Mouse (Mus musculus): Measurements from ENCODE around the gene Vmn2r63. TPM values are rescaled to one million over a fixed set of nuclear protein-coding genes. Genes with fewer than 3 reads are reported as not detected.
"Not testable (repeated sequence)": the region's sequence is repeated elsewhere in the genome, so short reads cannot be mapped to it uniquely, and the experiment has no call there.

Gene Vmn2r63
- polyA plus RNA-seq (2012; fragmentation: generic; extraction: Trizol) = under 0.01 TPM
- long read RNA-seq, experiment 1 = 0 reads
- long read RNA-seq, experiment 2 = 0 reads

- not testable (repeated sequence) for H3K79me3 ChIP-seq (ENCODE audit: low read depth); H3K79me2 ChIP-seq (ENCODE audit: control insufficient read depth, insufficient read depth); H3K36me3 ChIP-seq (ENCODE audit: control insufficient read depth, insufficient read depth); H3K4me3 ChIP-seq (ENCODE audit: insufficient read depth, poor library complexity, severe bottlenecking); H3K27me3 ChIP-seq (ENCODE audit: control insufficient read depth, insufficient read depth, insufficient read length); H3ac ChIP-seq (ENCODE audit: control insufficient read depth, insufficient read length, low read depth)
Observed at GRCm38 (mm10) chr7:42933722-42934121, at the start of gene Vmn2r63. Gene Vmn2r63, minus strand, starts transcription at chr7:42933822.

- no peak overlapping the region for H3K4me3 ChIP-seq (ENCODE audit: insufficient read depth, poor library complexity, severe bottlenecking)
- no peak for TF ChIP-seq MYOD1 (IDR thresholded peaks at IDR 0.05; ENCODE audit: control insufficient read depth, insufficient read length, low read depth)
- TF ChIP-seq MAX (IDR thresholded peaks at IDR 0.05) = no peak
- TF ChIP-seq CTCF (IDR thresholded peaks at IDR 0.05; ENCODE audit: control insufficient read depth, insufficient read depth, insufficient read length) = no peak
- H3K79me2 ChIP-seq (ENCODE audit: control insufficient read depth, insufficient read depth) = no peaks in the 10 kb centered on the region
- H3K36me3 ChIP-seq (ENCODE audit: control insufficient read depth, insufficient read depth) = no peaks in the 10 kb centered on the region
- no peaks in the 10 kb centered on the region for H3K79me3 ChIP-seq (ENCODE audit: low read depth)
- no peaks in the 10 kb centered on the region for H3K27me3 ChIP-seq (ENCODE audit: control insufficient read depth, insufficient read depth, insufficient read length)
- H3ac ChIP-seq (ENCODE audit: control insufficient read depth, insufficient read length, low read depth) = no peak overlapping the region
Observed at GRCm38 (mm10) chr7:42980739-42981138, 47.1 kb upstream of the Vmn2r63 start.

- H3K79me3 ChIP-seq (ENCODE audit: low read depth) = no peaks in the 10 kb centered on the region
- H3K36me3 ChIP-seq (ENCODE audit: control insufficient read depth, insufficient read depth) = no peaks in the 10 kb centered on the region
- no peaks in the 10 kb centered on the region for H3K79me2 ChIP-seq (ENCODE audit: control insufficient read depth, insufficient read depth)
- no peak overlapping the region for H3K4me3 ChIP-seq (ENCODE audit: insufficient read depth, poor library complexity, severe bottlenecking)
- H3K27me3 ChIP-seq (ENCODE audit: control insufficient read depth, insufficient read depth, insufficient read length) = no peaks in the 10 kb centered on the region
- no peak overlapping the region for H3ac ChIP-seq (ENCODE audit: control insufficient read depth, insufficient read length, low read depth)
- TF ChIP-seq FOSL1 (IDR thresholded peaks at IDR 0.05; ENCODE audit: insufficient read depth, low read length, poor library complexity, severe bottlenecking) (no peak), CEBPB (IDR thresholded peaks at IDR 0.05; ENCODE audit: low read depth) (no peak), MYOD1 (IDR thresholded peaks at IDR 0.05; ENCODE audit: control insufficient read depth, insufficient read length, low read depth) (no peak), MAX (IDR thresholded peaks at IDR 0.05) (no peak), CTCF (IDR thresholded peaks at IDR 0.05; ENCODE audit: control insufficient read depth, insufficient read depth, insufficient read length) (no peak), USF1 (IDR thresholded peaks at IDR 0.05; ENCODE audit: low read depth) (no peak), MYOG (IDR thresholded peaks at IDR 0.05; ENCODE audit: control insufficient read depth, extremely low read depth, insufficient read length) (no peak)
Observed at GRCm38 (mm10) chr7:42980098-42980497, 46.5 kb upstream of the Vmn2r63 start.

- H3ac ChIP-seq (ENCODE audit: control insufficient read depth, insufficient read length, low read depth) = no peak overlapping the region
- no peaks in the 10 kb centered on the region for H3K79me3 ChIP-seq (ENCODE audit: low read depth)
- no peaks in the 10 kb centered on the region for H3K36me3 ChIP-seq (ENCODE audit: control insufficient read depth, insufficient read depth)
- no peak overlapping the region for H3K4me3 ChIP-seq (ENCODE audit: insufficient read depth, poor library complexity, severe bottlenecking)
- no peak for TF ChIP-seq CEBPB (IDR thresholded peaks at IDR 0.05; ENCODE audit: low read depth)
- TF ChIP-seq MAX (IDR thresholded peaks at IDR 0.05) = no peak
- no peak for TF ChIP-seq FOSL1 (IDR thresholded peaks at IDR 0.05; ENCODE audit: insufficient read depth, low read length, poor library complexity, severe bottlenecking)
- no peaks in the 10 kb centered on the region for H3K79me2 ChIP-seq (ENCODE audit: control insufficient read depth, insufficient read depth)
- H3K27me3 ChIP-seq (ENCODE audit: control insufficient read depth, insufficient read depth, insufficient read length) = no peaks in the 10 kb centered on the region
Observed at GRCm38 (mm10) chr7:42965246-42965645, 31.6 kb upstream of the Vmn2r63 start.

GRCm38 (mm10) chr7:42898067-42898466, 35.6 kb downstream of the Vmn2r63 start:
- not testable (repeated sequence) for H3K79me3 ChIP-seq (ENCODE audit: low read depth); H3K27me3 ChIP-seq (ENCODE audit: control insufficient read depth, insufficient read depth, insufficient read length); H3K4me3 ChIP-seq (ENCODE audit: insufficient read depth, poor library complexity, severe bottlenecking); H3ac ChIP-seq (ENCODE audit: control insufficient read depth, insufficient read length, low read depth); H3K79me2 ChIP-seq (ENCODE audit: control insufficient read depth, insufficient read depth); H3K36me3 ChIP-seq (ENCODE audit: control insufficient read depth, insufficient read depth)

GRCm38 (mm10) chr7:42878090-42878489, 55.5 kb downstream of the Vmn2r63 start:
- Histone ChIP-seq H3K4me3 (ENCODE audit: insufficient read depth, poor library complexity, severe bottlenecking) (no peak overlapping the region), H3K27me3 (ENCODE audit: control insufficient read depth, insufficient read depth, insufficient read length) (no peaks in the 10 kb centered on the region), H3K79me2 (ENCODE audit: control insufficient read depth, insufficient read depth) (no peaks in the 10 kb centered on the region), H3K79me3 (ENCODE audit: low read depth) (no peaks in the 10 kb centered on the region), H3ac (ENCODE audit: control insufficient read depth, insufficient read length, low read depth) (no peak overlapping the region), H3K36me3 (ENCODE audit: control insufficient read depth, insufficient read depth) (no peaks in the 10 kb centered on the region)
- TF ChIP-seq CTCF (IDR thresholded peaks at IDR 0.05; ENCODE audit: control insufficient read depth, insufficient read depth, insufficient read length) (no peak), MYOD1 (IDR thresholded peaks at IDR 0.05; ENCODE audit: control insufficient read depth, insufficient read length, low read depth) (no peak), CEBPB (IDR thresholded peaks at IDR 0.05; ENCODE audit: low read depth) (no peak), FOSL1 (IDR thresholded peaks at IDR 0.05; ENCODE audit: insufficient read depth, low read length, poor library complexity, severe bottlenecking) (no peak), USF1 (IDR thresholded peaks at IDR 0.05; ENCODE audit: low read depth) (no peak), MAX (IDR thresholded peaks at IDR 0.05) (no peak), MYOG (IDR thresholded peaks at IDR 0.05; ENCODE audit: control insufficient read depth, extremely low read depth, insufficient read length) (no peak)

GRCm38 (mm10) chr7:42866801-42867458, 66.7 kb downstream of the Vmn2r63 start, which contains the start of gene Gm2381:
Gene Gm2381, minus strand, starts transcription at chr7:42867234.
- not testable (repeated sequence) for H3K27me3 ChIP-seq (ENCODE audit: control insufficient read depth, insufficient read depth, insufficient read length); H3K79me3 ChIP-seq (ENCODE audit: low read depth); H3ac ChIP-seq (ENCODE audit: control insufficient read depth, insufficient read length, low read depth); H3K4me3 ChIP-seq (ENCODE audit: insufficient read depth, poor library complexity, severe bottlenecking); H3K36me3 ChIP-seq (ENCODE audit: control insufficient read depth, insufficient read depth); H3K79me2 ChIP-seq (ENCODE audit: control insufficient read depth, insufficient read depth)

Small RNA genes within 50 kb of the gene (microRNA-seq; reads per million reads assigned to microRNA genes)
- not detected for gene Gm23256 (ENCODE audit: borderline microRNAs expressed)

Other genes with a start within 250 kb of the Vmn2r63 start
- 0.40 TPM for gene Zfp975, start 241.1 kb downstream of the Vmn2r63 start, polyA plus RNA-seq (2012; fragmentation: generic; extraction: Trizol)
- 0.06 TPM for gene Gm17067, start 206.8 kb downstream of the Vmn2r63 start, polyA plus RNA-seq (2012; fragmentation: generic; extraction: Trizol)
- gene Vmn2r62, start 140.3 kb downstream of the Vmn2r63 start, polyA plus RNA-seq (2012; fragmentation: generic; extraction: Trizol) = not detected
- 0.05 TPM for gene Gm2381, start 66.6 kb downstream of the Vmn2r63 start, polyA plus RNA-seq (2012; fragmentation: generic; extraction: Trizol)
- not detected for gene Gm9268, start 84.9 kb upstream of the Vmn2r63 start, polyA plus RNA-seq (2012; fragmentation: generic; extraction: Trizol)
- 0.20 TPM for gene Zfp936, start 180.4 kb upstream of the Vmn2r63 start, polyA plus RNA-seq (2012; fragmentation: generic; extraction: Trizol)